Mouse (Mus musculus) stomach, postnatal 0 days (tissue): ENCODE results near the gene Unc45b. TPM values are rescaled to one million over a fixed set of nuclear protein-coding genes. Genes with fewer than 3 reads are reported as not detected.

Experiments used
- ATAC-seq: fragments of 200-750 bp; cut with Nextera tagmentation; 2 replicates; pipeline ENCODE4 v1.8.0; 2017; ENCODE audit not compliant: low FRiP score, low TSS enrichment
- DNase-seq: peaks from one replicate; pipeline ENCODE4 v3.0.0-alpha.2; 2016; ENCODE audit warnings: low spot score
- H3K27ac ChIP-seq: fragments of 300-500 bp; sonication (generic); replicated peaks from 2 replicates; pipeline ENCODE4 v1.5.1; 2014; ENCODE audit warnings: mild to moderate bottlenecking, control low read depth
- H3K27me3 ChIP-seq: fragments of 300-500 bp; sonication (generic); 2 replicates; pipeline ENCODE4 v1.6.1; 2014; ENCODE audit warnings: low read length; ENCODE audit not compliant: control insufficient read depth, insufficient read depth
- H3K36me3 ChIP-seq: fragments of 300-500 bp; sonication (generic); 2 replicates; pipeline ENCODE4 v1.6.1; 2014; ENCODE audit warnings: low read length, mixed read lengths; ENCODE audit not compliant: control insufficient read depth, insufficient read depth
- H3K4me1 ChIP-seq: fragments of 300-500 bp; sonication (generic); replicated peaks from 2 replicates; pipeline ENCODE4 v1.6.1; 2014; ENCODE audit warnings: antibody characterized with exemption; ENCODE audit not compliant: control insufficient read depth, insufficient read depth
- H3K4me2 ChIP-seq: fragments of 300-500 bp; sonication (generic); replicated peaks from 2 replicates; pipeline ENCODE4 v1.6.1; 2014; ENCODE audit warnings: low read depth, mild to moderate bottlenecking, control low read depth, moderate library complexity
- H3K4me3 ChIP-seq: fragments of 300-500 bp; sonication (generic); 2 replicates; pipeline ENCODE4 v1.5.1; 2014; ENCODE audit warnings: low read depth, low read length, control low read depth
- H3K9ac ChIP-seq: fragments of 300-500 bp; sonication (generic); 2 replicates; pipeline ENCODE4 v1.6.1; 2014; ENCODE audit warnings: mild to moderate bottlenecking, low read length, control low read depth, mixed read lengths
- H3K9me3 ChIP-seq: fragments of 300-500 bp; sonication (generic); 2 replicates; pipeline ENCODE4 v1.6.1; 2016; ENCODE audit warnings: low read length; ENCODE audit not compliant: control insufficient read depth
- CTCF ChIP-seq: IDR thresholded peaks from 2 replicates; pipeline ENCODE4 v1.5.1; 2016; ENCODE audit warnings: antibody characterized with exemption, low read depth, mild to moderate bottlenecking, moderate library complexity
- EP300 ChIP-seq: optimal IDR thresholded peaks from 2 replicates; pipeline ENCODE3; 2016; ENCODE audit warnings: antibody characterized with exemption
- WGBS: fragments of 180-500 bp; shearing (Covaris S2); extraction: QIAGEN DNeasy Blood & Tissue Kit; methylation state at CpG from one replicate; pipeline ENCODE4 v1.1.7; 2014; 5-methylcytosine and 5-hydroxymethylcytosine counted together
- polyA plus RNA-seq: library from polyadenylated mRNA; unstranded; fragments of >200 nt; fragmentation: Nextera tagmentation; extraction: Ambion mirVana; gene quantifications from 2 replicates; pipeline ENCODE4 v1.2.1, GENCODE M21; 2015

The Unc45b gene
- polyA plus RNA-seq, 1 experiment from 2014 or later, result 0.99 TPM

DNA sequence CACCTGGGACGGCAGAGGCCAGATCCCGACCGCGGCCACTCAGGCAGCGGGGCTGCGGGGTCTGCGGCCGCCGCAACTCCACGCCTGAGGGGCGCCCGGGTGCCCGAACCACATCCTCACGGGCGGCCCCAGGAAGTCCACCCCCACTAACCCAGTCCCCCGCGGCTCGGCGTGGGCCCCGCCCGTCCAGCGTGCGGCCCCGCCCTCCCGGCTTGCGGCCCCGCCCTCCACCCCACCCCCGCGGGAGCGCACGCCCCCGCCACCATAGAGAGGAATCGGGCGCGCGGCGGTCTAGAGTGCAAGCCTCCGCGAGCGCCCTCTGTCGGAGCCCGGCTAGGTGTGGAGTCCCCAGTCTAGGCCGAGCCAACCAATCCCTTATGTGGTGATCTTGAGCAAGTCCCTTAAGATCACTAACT is 39.3 kb upstream of the Unc45b start, which contains the start of gene Rffl:
Gene Rffl, minus strand, starts transcription at position 180 of the 416 bp plus-strand sequence.
- Histone ChIP-seq H3K9me3 (no peaks in the 10 kb centered on the region), H3K36me3 (no peaks in the 10 kb centered on the region), H3K4me1 (no peaks in the 10 kb centered on the region), H3K27me3 (no peaks in the 10 kb centered on the region), H3K4me3 (peak within 1 kb of the TSS; percentile 87), H3K27ac (peak within 1 kb of the TSS; percentile 92), H3K9ac (peak within 1 kb of the TSS; percentile 91), H3K4me2 (peak within 1 kb of the TSS; percentile 77)
- WGBS, result under 1% methylated on average over 34 of the region's 43 CpGs
- peak; percentile 97 for DNase-seq
- TF ChIP-seq EP300 (no peak), CTCF (peak; percentile 89)
- ATAC-seq, result peak; percentile 97

DNA sequence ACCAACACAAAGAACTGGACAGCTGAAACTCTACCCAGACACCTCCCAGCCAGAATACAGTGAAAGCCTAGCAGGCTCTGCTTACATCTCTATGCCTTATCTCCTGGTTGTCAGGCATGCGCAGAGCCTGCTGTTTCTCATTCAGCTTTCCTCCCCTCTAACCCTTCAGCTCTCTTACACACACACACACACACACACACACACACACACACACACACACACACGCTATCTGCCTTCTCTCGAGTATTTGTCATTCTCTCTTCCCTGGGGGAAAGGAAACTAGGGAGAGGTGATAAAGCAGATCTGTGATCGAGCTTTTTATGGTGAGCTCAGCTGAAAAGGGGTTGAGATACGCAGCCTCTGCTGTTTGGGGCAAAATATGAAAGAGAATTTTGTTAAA is 35.4 kb upstream of the Unc45b start:
- no peak for ATAC-seq
- no peak overlapping the region for H3K9ac ChIP-seq
- no peaks in the 10 kb centered on the region for H3K4me1 ChIP-seq
- no peak overlapping the region for H3K27ac ChIP-seq
- H3K4me2 ChIP-seq, result no peak overlapping the region
- 45% methylated on average over 5 of the region's 5 CpGs for WGBS
- H3K4me3 ChIP-seq, result no peak overlapping the region
- no peaks in the 10 kb centered on the region for H3K27me3 ChIP-seq
- no peaks in the 10 kb centered on the region for H3K9me3 ChIP-seq
- DNase-seq, result no peak
- peaks cover 3% of the 10 kb centered on the region for H3K36me3 ChIP-seq
- TF ChIP-seq EP300 (no peak), CTCF (no peak)

DNA sequence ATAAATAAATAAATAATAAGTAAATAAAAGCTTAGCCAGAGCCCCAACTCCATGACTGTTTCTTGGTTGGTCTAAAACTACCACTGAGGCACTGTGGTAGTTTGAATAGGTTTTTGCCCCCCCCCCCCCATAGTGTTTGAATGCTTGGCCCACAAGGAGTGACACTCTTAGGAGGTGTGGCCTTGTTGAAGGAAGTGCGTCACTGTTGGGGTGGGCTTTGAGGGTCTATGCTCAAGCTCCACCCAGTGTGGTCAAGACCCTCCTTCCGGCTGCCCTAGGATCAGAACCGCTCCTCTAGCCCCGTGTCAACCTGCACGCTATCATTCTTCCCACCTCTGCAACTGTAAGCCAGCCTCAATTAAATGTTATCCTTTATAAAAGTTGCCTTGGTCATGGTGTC is 34.7 kb upstream of the Unc45b start:
- H3K27me3 ChIP-seq, result no peaks in the 10 kb centered on the region
- H3K4me1 ChIP-seq, result no peaks in the 10 kb centered on the region
- WGBS, result 90% methylated on average over 5 of the region's 5 CpGs
- H3K9me3 ChIP-seq, result no peaks in the 10 kb centered on the region
- no peak overlapping the region for H3K27ac ChIP-seq
- DNase-seq, result no peak
- peaks cover 3% of the 10 kb centered on the region for H3K36me3 ChIP-seq
- ATAC-seq, result no peak
- TF ChIP-seq EP300 (no peak), CTCF (no peak)
- no peak overlapping the region for H3K4me2 ChIP-seq
- no peak overlapping the region for H3K4me3 ChIP-seq
- no peak overlapping the region for H3K9ac ChIP-seq

DNA sequence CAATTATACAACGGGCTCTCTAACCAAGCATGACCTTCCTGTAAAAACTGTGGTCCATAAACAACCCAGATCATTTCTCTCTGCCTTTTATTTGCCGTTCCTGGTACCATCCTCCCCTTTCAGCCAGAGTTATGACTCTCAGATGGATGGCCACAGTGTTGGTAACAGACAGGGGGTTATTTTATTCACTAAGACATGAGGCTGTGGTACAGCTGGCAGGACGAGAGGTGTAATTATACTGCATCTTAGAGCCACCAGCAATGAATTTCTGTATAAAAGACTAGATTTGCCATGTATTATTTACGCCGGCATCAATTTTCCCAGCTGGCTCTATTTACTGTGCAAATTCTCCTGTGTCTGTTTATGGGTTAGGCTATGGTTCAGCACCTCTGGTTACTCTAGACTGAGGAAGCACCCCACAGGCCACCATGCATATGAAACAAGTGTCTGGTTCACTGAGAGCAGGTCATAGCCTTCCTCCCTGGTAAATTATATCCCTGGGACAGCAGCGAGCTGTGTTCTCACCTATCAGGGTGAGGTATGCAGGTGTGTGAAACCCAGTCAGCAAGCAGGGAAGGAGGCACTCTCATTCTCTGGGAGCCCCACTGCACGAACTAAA is 32.5 kb upstream of the Unc45b start:
- no peak for ATAC-seq
- Histone ChIP-seq H3K4me2 (no peak overlapping the region), H3K9me3 (no peaks in the 10 kb centered on the region), H3K9ac (no peak overlapping the region), H3K27me3 (no peaks in the 10 kb centered on the region), H3K36me3 (peaks cover 6% of the 10 kb centered on the region), H3K27ac (no peak overlapping the region), H3K4me3 (no peak overlapping the region), H3K4me1 (no peaks in the 10 kb centered on the region)
- no peak for TF ChIP-seq EP300
- no peak for TF ChIP-seq CTCF
- WGBS, result 86% methylated on average over 7 of the region's 7 CpGs
- DNase-seq, result no peak

DNA sequence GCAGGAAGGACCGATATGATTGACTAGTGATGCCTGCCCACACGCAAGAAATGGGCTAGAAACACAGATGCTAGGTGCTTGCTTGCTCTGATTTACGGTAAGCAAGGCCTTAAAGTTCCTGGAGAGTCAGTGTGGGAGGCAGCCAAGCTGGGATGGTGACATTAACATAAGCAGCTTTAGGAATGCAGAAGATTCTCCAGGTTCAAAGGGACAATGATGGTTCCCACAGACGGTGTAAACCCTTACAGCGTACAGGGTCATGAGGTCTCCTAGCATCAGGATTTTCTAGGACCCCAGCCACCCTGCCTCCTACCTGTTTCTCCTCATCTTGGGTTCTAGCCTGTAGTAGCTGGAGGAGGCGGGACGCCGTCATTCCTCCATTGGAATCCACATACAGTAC is 27.2 kb upstream of the Unc45b start:
- no peak overlapping the region for H3K27ac ChIP-seq
- H3K4me3 ChIP-seq, result no peak overlapping the region
- H3K4me2 ChIP-seq, result no peak overlapping the region
- DNase-seq (no peak), ATAC-seq (no peak)
- H3K36me3 ChIP-seq, result peaks cover 6% of the 10 kb centered on the region
- H3K27me3 ChIP-seq, result no peaks in the 10 kb centered on the region
- TF ChIP-seq CTCF, result no peak
- TF ChIP-seq EP300, result no peak
- 74% methylated on average over 8 of the region's 8 CpGs for WGBS
- H3K9me3 ChIP-seq, result no peaks in the 10 kb centered on the region
- H3K4me1 ChIP-seq, result no peaks in the 10 kb centered on the region; the same call in 1 of the 2 replicates
- H3K9ac ChIP-seq, result no peak overlapping the region

DNA sequence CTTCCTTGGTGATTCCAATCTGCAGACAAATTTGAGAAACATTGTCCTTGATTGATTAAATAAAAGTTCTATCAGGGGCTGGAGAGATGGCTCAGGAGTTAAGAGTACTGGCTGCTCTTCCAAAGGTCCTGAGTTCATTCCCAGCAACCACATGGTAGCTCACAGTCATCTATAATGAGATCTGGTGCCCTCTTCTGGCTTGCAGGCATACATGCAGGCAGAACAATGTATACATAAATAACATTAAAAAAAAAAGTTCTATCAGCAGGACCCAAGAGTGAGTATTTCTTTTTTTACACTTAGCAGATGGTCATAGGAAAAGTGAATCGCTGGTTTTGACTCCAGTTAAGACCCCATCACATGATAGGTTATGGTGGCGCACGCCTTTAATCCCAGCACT is 23.8 kb upstream of the Unc45b start:
- H3K27me3 ChIP-seq, result no peaks in the 10 kb centered on the region
- no peak overlapping the region for H3K27ac ChIP-seq
- H3K36me3 ChIP-seq, result peaks cover 3% of the 10 kb centered on the region; the same call in 1 of the 2 replicates
- DNase-seq, result no peak
- no peak for ATAC-seq
- H3K4me1 ChIP-seq, result peaks cover 2% of the 10 kb centered on the region; the same call in 1 of the 2 replicates
- no peak overlapping the region for H3K4me3 ChIP-seq
- 85% methylated on average over 3 of the region's 3 CpGs for WGBS
- no peaks in the 10 kb centered on the region for H3K9me3 ChIP-seq
- no peak overlapping the region for H3K9ac ChIP-seq
- no peak overlapping the region for H3K4me2 ChIP-seq
- TF ChIP-seq EP300 (no peak), CTCF (peak; percentile 75)
